Mouse (Mus musculus): ENCODE measurements at regions not wholly inside any gene's neighbourhood (a gene's known extent, or its start where the extent isn't known, plus 50 kb on each side); places are given as distances from the start of the nearest gene placed in this dataset.
A peak's percentile ranks its signal among the peaks of the same experiment; 100 is the strongest.
"Not testable (repeated sequence)": the region's sequence is repeated elsewhere in the genome, so short reads cannot be mapped to it uniquely, and the experiment has no call there.

GRCm38 (mm10) chr12:77860769-77861557 lies 333.1 kb upstream of the Gm6657 start:
- DNase-seq, result no peak

- no peak for DNase-seq
Measured at GRCm38 (mm10) chr12:77867947-77868495, 326.0 kb upstream of the Gm6657 start.

DNA sequence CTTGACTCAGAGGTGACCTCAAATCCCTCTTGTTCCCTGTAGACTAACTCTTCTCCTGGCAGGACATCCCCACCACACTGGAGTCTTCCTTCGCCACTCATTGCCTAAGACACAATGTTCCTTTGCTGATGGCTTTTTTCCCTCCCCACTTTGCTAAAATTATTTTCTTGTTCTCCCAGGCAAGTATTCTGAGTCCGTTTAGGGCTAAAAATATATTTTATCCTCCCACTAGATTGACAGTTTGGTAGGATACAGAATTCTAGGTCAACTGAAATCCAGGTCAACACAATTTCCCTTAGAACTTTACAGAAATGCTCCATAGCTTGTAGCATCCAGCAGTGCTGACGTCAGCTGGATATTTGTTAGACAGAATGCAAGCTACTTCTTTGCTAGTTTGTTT lies 324.7 kb upstream of the Gm6657 start:
- DNase-seq, result no peak

GRCm38 (mm10) chr12:77887335-77887734 lies 306.7 kb upstream of the Gm6657 start:
- no peak for DNase-seq

DNA sequence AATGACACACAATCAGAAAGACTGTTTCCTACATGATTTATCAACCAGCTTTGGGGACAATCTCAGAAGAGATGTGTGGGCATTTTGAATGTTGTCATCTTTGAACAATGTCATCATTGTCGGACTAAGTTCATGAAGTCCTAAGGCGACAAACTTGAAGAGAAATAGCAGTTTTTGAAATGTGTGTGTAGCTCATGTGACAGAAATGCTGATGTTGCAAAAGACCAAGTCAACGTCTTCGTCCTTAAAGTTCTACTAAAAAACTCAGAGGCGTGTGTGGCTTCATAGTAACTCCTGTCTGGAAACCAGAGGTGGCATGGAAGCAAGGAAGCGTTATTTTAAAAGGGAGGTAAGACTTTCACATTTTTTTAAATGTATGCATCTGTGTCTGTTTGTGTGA lies 302.6 kb upstream of the Gm6657 start:
- DNase-seq, result no peak

GRCm38 (mm10) chr12:77894238-77894637 lies 299.8 kb upstream of the Gm6657 start:
- no peak for DNase-seq

- no peak for DNase-seq
Measured at GRCm38 (mm10) chr12:77895508-77895907, 298.5 kb upstream of the Gm6657 start.

GRCm38 (mm10) chr12:77898974-77899373 lies 295.1 kb upstream of the Gm6657 start:
- DNase-seq, result not testable (repeated sequence)

DNA sequence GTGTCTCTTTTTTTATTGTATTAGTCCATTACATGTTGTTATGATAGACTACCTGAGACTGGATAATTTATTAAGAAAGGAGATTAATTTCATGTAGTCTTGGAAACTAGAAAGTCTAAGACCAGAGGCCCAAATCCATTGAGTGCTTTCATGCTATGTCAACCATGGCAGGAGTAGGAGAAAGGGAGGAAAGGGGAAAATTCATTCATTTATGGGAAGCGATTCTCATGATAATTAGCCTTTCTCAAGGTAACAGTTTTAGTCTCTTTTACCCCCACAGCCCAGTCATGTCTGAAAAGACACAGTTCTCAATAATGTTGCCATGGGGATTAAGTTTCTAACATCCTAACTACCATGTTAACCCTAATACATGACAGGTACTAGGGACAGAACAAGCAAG lies 292.8 kb upstream of the Gm6657 start:
- no peak for DNase-seq

GRCm38 (mm10) chr12:77912863-77913554 lies 281.0 kb upstream of the Gm6657 start:
- DNase-seq, result no peak

- no peak for DNase-seq
Measured at GRCm38 (mm10) chr12:77928729-77929128, 265.3 kb upstream of the Gm6657 start.

- DNase-seq, result no peak
Measured at GRCm38 (mm10) chr12:77929571-77929970, 264.5 kb upstream of the Gm6657 start.

DNA sequence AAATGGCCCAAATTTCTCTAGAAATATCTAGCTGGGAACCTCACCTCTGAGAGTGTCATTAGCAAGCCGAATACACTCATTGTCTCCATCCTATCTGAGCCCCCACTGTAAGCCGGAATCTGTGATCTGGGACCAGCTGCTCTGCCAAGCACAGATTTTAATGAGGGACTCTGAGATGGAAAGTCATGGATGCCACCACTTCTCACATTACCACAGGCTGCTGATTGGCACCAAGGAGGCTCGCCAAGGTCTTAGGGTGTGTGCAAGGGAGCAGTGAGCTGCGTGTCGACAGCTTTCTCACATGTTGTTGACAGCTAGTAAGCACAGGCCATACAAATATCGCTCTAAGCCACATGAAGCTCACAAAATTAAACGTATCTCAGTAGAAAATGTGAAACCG lies 250.1 kb upstream of the Gm6657 start:
- no peak for DNase-seq

GRCm38 (mm10) chr12:77949474-77950017 lies 244.5 kb upstream of the Gm6657 start:
- DNase-seq, result peak; percentile 59

- no peak for DNase-seq
Measured at GRCm38 (mm10) chr12:77952492-77952891, 241.6 kb upstream of the Gm6657 start.

- DNase-seq, result no peak
Measured at GRCm38 (mm10) chr12:77962631-77963030, 231.4 kb upstream of the Gm6657 start.

DNA sequence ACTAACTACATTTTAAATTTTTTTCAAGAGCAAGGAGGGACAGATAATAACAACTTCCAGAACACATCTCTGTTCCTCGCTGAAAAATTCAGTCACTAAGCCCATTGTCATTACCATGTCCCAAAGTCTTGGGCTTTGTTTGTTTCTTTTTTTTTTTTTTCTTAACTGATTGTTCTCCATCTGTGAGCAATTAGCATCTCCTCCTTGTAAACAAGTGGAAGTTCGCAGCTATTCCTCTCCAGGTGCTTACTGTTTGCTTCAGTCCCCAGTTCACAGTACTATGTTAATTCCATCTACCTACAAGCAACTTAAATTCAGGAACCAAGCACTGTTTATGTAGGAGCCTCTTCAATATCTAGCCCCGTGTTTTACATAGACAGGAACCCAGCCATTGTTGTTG lies 225.5 kb upstream of the Gm6657 start:
- no peak for DNase-seq

GRCm38 (mm10) chr12:77970026-77970425 lies 224.0 kb upstream of the Gm6657 start:
- DNase-seq, result no peak

DNA sequence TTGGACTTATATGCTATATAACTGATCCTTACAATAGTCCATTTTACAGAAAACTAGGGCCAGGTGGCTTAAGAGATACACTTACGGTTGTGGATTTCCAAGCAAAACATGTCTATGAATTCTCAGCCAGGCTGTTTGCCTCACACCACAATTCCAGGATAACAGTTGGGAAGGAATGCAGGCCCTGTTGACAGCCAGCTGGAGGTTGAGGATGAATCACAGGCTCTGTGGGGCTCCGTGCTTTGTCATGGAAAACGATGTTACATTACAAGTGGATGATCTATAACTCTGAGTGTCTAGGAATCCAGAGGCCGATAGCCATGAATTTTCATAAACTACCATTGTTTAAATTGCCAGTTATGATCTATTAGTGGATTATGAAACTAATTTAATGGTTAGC lies 221.9 kb upstream of the Gm6657 start:
- DNase-seq, result peak; percentile 9

GRCm38 (mm10) chr12:77976952-77977351 lies 217.1 kb upstream of the Gm6657 start:
- peak; percentile 28 for DNase-seq

DNA sequence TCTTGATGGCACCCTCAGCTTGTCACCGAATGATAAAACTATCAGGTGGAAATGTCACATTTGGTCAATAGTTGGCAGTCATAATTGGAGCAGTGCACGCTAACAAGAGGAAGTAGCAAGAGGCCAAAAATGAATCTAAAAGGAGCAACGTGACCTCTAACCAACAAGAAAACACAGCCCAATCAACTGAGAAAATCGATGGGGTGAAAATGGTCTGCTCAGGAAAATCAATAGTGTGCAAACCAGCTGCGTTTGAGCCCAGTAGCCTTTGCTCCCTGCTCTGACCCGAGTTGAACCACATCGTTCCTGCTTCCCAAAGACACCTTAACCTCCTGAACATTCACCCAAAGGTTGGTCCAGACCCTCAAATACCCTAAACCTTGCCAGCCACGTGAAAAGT lies 207.3 kb upstream of the Gm6657 start:
- DNase-seq, result no peak

- no peak for DNase-seq
Measured at GRCm38 (mm10) chr12:77989766-77990165, 204.3 kb upstream of the Gm6657 start.

- DNase-seq, result peak; percentile 31
Measured at GRCm38 (mm10) chr12:77991627-77992026, 202.4 kb upstream of the Gm6657 start.

GRCm38 (mm10) chr12:77994176-77994575 lies 199.9 kb upstream of the Gm6657 start:
- DNase-seq, result no peak
